Mouse (Mus musculus) kidney, postnatal 4 days (tissue): ENCODE results near the gene Il7r.
"Not testable (repeated sequence)": the region's sequence is repeated elsewhere in the genome, so short reads cannot be mapped to it uniquely, and the experiment has no call there.

ENCODE experiments used
- DNase-seq, 2 experiments: peaks; one replicate each; pipeline ENCODE4 v3.0.0; 2021; ENCODE audit warnings: mixed read lengths in 2 of 2

The Il7r gene

DNA sequence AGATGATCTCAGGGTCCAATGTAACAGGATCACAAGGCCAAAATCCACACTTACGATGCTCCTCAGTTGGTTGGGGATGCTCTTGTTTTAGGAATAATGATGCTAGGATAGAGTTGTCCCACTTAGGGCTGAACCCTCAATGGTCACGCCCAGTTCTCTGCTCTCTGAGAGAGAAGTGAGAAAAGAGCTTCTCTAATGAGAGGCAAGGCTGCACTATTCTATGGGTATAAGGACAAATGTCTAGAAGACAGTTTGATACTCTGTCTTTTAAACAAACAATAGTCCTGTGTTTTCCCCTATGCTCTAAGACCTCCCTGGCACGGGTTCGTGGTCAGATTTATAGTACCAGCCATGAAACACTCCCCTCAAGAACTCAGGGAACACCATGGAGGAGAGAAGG is at the start of gene Il7r:
Il7r (minus strand) TSS at position 101 of the 400 bp plus-strand sequence.
- no peak for DNase-seq

DNA sequence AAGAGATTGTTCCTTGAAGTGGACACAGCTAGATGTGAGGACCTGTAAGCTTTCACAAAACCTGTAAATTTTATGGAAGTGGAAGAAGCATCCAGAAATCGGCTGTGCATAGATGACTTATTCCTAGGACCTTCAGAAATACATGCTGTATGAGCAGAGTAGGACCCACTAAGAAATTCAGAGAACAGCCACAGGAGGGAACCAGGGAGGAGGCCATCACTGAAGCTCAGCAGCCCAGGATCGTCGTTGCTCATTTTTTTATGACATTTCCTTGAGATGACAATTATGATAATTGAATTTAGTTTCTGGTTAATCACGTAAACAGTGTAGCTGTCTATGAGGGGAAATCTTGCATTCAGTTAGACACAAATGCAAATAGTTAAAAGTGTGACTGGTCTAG is 47.3 kb upstream of the Il7r start:
- DNase-seq: no peak

DNA sequence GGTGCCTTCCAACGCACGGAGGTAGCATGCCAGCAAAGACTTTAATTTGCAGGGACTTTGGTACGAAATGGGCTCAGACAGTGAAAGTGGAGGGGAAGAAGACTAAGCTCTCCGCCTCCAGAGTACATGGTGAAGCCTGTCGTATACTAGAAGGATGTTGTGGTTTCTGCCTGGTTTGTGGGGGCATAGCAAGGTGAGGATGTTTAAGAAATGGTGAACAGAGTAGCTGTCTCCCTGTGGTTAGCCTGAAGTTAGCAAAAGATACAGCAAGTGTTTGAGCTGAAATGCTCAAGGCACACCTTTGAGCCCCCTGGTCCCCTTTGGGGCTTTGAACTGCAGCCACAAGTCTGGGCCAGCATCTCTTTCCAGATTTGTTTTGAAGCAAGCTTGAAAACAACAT is 44.8 kb upstream of the Il7r start:
- DNase-seq: no peak

DNA sequence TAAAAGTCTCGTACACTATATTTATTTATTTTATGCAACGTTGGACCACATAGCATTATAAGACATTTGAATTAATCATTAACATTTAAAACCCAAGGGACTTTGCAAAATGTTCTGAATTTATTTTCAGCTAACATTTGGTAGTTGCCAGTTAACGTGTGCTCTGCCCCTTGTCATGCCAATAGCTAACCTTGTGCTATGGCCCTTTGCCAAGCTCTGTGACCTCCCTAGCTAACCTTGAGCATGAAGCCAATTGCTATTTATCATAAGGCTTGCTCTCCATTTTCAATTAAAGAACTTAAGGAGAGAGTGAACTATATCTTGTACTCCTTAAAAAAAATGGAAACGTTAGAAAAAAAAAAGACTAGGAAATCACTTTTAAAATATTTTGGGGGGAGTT is 43.4 kb upstream of the Il7r start:
- DNase-seq: peak; percentile 20 to 33

DNA sequence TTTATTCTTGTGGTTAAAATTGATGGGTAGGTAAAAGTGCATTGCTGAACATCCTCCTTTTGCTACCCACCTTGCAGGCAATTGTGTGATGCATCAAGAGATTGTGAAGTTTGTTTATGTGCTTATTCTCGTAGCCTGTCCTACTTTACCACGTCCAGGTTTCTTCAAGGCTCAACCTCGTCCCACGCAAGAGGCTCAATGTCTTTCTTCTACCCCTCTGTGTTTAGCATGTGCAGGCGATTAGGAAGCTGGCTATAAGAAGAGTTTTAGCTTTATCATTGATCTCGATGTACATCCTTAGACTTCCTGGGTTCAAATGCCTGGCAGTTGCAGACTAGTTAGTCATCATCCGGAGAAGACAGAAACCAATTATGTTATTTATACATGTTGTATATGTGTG is 42.7 kb upstream of the Il7r start:
- DNase-seq: no peak

DNA sequence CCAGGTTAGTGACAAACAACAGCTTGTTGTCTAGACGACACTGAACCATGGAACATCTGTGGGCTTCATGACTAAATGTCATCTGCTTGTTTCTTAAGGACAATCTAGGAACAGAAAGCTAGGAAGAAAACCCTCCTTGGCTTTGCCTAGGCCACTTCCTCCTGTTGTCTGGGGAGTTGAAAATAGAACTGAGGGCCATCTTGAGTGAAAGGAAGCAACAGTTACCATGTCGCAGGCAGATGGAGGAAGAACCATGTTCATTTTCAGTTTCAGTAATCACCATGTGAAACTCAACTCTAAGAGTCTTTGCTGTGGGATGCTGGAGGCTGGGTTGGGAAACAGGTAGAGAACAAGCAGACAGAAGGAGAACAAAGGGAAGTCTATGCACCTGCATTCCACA is 41.9 kb upstream of the Il7r start:
- no peak for DNase-seq

DNA sequence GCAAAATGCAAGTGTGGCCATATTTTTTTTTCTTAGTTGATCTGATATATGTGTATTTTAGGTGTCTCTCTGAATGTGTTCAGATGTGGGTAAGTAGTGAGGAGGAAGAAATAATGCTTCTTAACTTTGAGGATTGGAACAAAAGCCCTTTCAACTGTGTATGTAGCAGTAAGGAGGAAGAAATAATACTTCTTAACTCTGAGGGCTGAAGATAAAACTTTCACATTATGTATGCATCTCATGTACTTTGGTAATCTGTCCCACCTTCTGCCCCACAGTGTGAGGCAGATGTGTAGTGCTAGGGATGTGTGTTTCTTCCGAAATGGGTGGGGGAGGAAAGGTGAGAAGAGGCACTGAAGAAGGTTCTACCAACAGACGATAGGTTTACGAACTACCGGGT is 37.3 kb upstream of the Il7r start:
- DNase-seq: no peak

DNA sequence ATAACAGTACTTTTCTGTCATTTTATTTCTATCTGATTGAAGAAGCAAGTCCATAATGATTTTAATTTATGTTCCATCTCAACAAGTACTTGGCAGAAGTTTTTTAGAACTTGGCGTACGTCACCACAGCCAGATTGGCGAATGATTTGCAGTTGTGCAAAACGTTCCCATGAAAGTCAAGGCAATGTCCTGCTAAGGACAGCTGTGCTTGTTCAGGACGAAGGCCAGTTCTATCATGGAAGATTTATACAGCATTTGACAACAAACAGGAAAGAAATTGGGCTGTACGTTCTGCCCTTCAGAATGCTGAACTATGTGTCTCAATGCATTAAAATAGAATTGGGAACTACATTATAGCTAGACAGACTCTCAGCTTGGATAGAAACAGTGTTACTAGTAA is 35.4 kb upstream of the Il7r start:
- DNase-seq: peak; percentile 28 to 33

DNA sequence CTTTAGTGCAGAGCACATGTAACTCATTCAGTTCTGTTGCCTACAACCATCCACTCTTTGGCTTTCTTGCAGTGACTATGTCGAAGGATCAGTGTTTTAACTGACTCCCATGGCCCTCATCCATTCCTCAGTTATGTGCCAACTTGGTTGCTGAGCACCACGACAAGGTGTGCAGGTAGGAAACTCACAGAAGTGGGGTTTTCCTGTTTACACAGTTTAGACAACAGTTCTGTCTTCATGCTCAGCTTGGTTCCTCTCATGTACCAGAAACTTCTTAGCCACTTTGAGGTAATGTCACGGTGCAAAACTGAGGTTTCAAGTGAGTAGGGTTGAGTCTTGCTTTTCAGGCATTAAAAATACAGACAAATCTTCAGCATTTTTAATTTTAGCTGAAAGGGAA is 34.2 kb upstream of the Il7r start:
- DNase-seq: no peak

DNA sequence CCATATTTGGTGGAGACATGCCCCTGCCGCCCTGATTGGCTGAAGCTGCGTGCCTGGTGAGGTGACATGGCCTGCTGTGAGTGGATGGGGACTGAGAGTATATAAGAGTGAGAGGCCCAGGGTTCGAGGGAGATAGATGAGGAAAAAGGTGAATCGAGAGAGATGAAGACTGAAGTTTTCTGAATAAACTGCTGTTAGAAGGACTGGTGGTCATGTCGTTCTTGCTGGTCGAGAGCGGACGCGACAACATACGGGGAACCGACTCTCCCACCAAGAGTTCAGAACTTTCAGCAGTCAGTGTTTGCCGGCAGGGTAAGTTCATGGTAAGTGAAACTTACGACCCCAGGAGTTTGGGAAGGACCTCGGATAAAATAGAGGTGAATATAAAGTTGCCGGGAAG is 27.3 kb upstream of the Il7r start:
- DNase-seq: not testable (repeated sequence)

DNA sequence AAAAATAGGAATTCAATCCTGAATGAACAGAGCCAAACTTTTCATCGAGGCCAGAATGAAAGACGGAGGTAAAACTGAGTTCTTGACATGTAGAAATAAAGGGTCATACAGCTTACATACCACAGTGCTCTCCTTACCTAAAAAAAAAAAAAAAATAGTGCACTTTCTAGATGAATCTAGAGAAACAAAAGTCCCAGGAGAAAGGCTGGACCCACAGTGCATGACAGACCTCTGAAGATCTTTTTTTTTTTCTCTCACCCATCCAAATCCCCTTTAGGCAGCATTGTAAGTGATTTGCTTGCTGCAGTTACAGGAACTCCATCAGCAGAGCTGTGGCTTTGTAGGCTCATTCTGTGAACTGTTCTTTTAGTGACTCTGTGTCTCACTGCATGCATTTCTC is 19.0 kb upstream of the Il7r start:
- DNase-seq: no peak

DNA sequence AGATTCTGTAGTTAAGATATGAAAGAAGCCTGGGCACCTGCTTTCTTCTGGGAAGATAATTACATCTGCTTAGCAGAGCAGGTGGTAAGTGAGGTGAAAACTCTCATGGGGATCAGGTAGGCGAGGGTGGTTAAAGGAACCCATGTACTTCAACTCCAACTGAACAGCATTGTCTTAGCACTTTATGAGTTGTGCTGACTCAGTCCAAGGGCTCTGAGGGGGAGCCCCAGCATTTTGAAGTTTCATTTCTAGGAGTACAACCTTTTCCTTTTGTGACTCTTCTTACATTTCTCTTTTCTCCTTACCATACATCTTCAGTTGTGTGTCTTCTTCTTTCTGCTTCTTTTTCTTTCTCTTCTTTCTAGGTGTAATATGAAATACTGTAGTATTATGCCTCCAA is 5.2 kb upstream of the Il7r start:
- DNase-seq: no peak

DNA sequence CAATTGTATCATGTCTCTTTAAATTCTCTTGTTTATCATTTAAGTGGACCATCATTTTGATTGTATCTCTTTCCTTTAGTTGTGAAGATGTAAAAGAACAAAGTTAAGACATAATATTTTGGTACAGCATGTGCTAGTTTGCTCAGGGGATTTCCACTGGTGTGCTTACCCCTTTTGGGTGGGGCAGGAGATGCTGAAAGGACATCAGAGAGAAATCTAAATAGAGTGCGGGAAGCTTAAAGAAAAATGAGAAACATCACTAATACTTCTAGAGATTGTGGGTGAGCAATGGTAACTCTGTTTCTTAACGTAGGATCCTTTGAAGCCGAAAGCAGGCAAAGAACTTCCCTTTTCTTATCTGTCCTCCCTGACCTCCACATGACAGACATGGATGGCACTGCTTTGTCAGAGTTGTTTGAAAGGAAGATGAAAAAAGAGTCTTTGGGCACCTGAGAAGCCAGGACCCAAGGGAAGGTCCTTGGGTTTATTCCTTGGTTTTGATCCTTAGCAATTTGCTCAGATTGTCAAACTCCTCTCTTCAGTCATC is 3.5 kb upstream of the Il7r start:
- no peak for DNase-seq

DNA sequence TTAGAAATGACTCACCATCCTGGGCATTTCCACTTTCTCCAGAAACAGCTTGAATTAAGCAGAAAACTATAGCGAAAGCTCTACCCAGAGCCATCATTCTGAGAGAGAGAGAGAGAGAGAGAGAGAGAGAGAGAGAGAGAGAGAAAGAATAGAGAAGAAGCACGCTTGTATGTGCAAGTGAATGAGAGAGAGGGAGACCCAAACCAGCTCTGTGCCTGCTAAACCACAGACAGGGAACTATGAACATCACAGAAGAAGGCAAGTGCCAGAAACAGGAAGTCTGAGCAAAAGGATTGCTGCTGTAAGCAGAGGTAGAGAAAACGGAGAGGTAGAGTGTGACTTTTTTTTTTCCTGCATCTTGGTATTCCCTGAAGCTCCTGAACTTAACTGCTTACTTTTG is 330 bp downstream of the Il7r start:
- DNase-seq: no peak

DNA sequence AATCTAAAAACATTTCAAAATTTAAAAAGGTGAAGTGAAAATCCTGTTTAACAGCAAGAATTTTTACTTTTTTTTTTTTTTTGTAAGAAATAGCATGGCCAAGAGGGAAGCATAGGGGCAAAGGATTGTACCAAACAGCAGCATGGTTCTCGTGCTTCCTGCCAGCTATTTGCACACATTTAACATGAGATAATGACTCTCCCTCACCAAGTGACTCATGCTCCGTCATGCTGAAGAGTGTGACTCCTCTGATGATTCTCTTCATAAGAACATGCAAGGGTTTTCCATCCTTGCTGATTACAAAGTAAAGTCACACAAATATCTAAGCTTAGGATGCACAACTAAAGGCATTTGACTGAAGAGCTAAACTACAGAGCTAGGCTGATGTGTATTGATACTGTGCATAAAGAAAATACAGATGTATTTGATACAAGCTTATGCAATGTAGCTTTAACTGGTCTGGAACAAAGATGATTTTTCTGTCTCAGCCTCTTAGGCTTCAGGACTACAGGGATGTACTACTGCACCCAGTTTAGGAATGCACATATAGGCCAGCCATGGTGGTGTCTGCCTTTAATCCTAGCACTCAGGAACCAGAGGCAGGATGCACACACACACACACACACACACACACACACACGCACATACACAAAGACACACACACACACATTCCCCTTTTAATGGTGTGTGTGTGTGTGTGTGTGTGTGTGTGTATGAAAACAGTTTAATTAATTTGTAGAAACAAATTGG is 1.6 kb downstream of the Il7r start:
- DNase-seq: no peak

DNA sequence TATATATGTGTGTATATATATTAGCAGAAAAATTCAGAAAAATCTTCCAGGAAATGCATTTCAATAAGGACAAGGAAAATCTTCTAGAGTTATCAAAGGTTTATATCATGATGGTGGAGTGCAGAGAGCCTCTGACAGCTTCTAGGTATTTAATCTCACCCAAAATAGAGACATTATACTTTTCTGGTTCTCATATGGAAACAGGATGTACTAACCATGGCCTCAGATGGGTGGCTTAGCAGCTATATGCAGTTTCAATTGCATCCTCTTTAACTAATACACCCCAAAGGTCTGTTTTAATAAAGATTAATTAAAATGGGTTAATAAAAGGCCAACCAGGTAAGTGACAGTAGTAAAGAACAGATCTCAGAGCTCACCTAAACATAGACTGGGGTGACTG is 3.6 kb downstream of the Il7r start:
- no peak for DNase-seq

DNA sequence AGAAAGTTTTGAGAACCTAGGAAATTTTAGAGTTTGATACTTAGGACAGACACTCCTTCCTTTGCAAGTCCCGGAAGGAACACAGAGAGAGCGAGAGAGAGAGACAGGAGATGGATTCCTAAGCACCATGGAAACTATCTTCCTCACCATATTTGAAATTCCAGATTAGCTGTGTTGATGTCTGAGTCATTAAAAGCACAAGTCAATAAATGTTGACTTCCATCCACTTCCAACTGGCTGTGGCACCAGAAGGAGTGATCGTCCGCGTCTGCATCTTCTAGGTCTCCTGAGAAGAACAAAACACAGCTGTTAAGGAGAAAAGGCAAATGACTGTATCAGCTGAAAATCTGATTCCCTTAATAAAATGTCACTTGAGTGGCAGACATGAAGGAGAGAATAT is 5.1 kb downstream of the Il7r start:
- DNase-seq: no peak

DNA sequence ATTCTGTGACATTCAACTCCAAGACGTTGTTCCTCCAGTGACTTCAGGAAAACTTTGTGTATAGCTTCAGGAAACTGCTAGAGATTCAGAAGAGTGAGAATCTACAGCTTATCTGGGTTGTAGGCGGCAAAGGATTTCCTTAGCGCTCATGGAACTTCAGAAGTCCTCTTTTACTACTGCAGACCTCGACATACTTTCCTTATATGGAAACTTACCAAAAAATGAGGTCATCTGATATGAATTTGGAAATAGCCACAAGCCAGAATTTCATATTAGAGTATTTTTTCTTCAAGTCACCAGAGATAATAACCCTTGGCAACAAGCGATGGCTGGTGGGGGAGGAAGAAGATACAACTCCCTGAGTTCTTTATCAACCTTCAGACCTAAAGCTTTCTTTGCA is 6.0 kb downstream of the Il7r start:
- no peak for DNase-seq

DNA sequence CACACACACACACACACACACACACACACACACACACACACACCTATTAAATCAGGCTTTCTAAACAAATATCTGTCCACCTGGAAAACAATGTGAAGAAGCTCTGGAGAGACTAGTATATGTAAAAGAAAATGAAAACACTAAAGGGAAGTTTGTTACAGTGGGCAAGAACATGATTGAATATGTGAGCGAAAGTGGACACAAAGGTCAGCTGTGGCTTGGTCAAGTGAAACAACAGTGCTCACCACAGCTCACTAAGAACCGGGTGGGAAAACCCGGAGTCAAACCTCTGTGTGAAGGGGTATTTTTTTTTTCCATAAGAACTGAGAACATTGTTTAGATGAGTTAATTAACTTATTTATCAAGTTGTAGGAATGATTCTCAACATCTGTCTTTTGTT is 6.9 kb downstream of the Il7r start:
- no peak for DNase-seq

DNA sequence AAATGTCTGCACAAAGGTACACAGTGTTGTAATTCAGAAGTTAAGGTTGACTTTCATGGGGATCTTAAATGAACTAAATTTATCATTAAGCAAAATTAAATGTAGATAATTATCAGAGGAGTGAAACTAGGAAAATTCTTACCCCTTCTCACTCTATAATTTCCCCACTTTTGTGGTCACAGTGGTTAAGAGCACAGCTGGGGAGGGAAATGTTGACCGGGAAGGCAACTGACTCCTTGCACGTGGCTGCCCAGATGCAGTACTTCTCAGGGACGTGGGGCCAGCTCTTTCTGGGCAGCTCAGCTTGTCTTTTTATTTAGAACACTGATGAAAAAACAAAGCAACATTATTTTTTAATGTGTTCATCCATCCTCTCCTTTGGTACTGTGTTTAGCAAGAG is 37.9 kb downstream of the Il7r start:
- no peak for DNase-seq

DNA sequence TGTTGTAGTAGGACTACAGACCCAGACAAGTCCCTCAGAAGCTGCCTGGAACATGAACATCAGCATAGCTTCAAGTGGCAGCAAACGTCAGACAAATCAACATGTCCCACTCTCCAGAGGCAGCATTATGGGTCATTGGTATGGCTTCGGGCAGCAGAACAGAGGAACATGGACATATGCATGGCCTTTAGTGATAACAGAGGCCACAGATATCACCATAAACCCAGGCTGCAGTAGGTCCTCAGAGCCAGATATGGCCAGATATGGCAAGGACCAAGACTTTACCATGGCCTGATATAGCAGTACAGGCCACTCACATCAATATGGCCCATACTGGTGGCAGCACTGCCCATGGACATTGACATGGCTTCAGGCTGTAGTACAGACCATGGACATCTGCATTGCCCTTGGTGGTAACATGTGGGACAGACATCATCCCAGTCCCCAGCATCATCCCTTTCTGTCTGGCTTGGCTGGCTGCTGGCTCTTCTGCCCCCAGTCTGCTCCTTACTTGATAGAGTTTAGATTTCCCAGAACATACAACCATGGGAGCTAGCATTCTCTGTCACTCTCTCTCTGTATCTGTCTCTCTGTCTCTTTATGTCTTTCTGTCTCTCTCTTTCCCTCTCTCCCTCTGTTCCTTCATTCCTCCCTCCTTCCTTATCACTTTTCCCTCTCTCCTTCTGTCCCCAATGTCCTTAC is 40.4 kb downstream of the Il7r start:
- DNase-seq: no peak

DNA sequence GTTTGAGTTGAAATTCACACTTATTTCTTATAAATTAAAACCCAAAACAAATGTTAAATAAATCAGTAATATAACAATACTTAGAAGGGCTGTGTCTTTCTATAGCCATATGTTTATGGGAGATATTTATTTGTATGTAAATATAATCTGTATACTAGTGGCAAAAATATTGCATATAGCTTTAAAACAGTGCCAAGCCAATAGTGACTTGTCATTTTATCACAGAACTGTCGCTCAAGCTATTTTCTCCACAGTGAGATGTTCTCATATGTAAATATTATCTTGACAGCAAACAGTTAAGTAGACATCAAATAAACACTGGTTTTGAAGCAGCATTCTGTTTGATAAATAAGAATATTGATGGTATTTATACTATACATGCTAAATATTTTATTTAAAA is 56.8 kb downstream of the Il7r start:
- DNase-seq: no peak

DNA sequence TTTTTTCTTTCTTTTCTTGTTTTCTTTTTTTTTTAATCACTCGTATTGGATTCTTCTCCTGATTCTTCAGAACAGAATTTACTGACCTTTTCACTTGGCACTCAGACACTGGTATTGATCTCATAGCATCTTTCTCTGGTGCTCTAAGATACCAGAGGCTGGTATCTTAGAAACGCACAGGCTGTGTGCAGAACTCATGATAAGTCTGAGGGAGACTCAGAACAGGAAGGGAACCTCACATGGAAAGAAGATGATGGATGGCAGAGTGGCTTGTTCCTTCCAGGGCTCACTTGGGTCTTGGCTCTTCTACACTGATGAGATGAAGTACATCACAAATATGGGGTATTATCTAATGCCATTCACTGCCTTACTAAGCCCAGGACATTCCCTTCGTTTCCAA is 57.4 kb downstream of the Il7r start:
- DNase-seq: no peak

DNA sequence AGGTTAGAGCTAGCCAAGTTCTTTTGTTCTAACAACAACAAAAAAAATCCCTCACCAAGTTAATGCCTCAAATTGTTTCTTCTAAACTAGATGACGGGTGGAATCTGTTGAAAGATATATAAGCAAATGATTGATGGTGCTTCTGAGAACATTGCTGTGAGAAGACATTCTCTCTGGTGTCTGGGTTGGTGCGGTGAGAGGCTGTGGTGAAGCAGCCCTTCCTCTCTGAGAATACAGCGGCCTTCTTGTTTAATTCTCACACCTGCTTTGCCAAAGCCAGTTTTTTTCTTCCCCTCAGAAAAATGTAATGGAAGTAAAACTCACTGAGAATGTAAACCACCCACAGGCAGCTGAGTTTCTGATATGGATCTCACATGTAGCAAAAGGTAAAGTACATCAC is 57.8 kb downstream of the Il7r start:
- no peak for DNase-seq
